Mouse (Mus musculus): ENCODE data around the gene Hipk3.

- TF ChIP-seq CTCF (IDR thresholded peaks at IDR 0.05; ENCODE audit: control insufficient read depth, insufficient read depth, insufficient replicate concordance, low read depth, low read length) = no peak
- no peak for TF ChIP-seq POLR2A (IDR thresholded peaks at IDR 0.05; ENCODE audit: control insufficient read depth, low read depth, low read length)
These were observed 95.5 kb downstream of the Hipk3 start for GRCm38 (mm10) chr2:104398651-104399290.
